Mouse (Mus musculus): ENCODE results near the gene Pkp3.

Pkp3 gene

GRCm38 (mm10) chr7:141131904-141132755, 54.1 kb downstream of the Pkp3 start:
- CTCF ChIA-PET, result interaction anchor here in 2 of 4 experiments (0.6 to 1.4 kb wide), 2 partner anchors 9 to 14 kb away, joined by 4 to 5 read pairs; no protein-coding TSS in a partner anchor
- POLR2A ChIA-PET, result interaction anchor here in 3 of 4 experiments (0.6 to 7.3 kb wide), 15 partner anchors 9 to 223 kb away, joined by 3 to 39 read pairs (median 4); partner anchors contain the start of gene Ptdss2 (in 2 of the 3)

Data from embryonic stem cell, embryonic (primary cell).